In genomic region chr3:79516958-79517357, GRCm38 (mm10) we compare ENCODE assay signal across 26 mouse cellular contexts. TPM values are rescaled to one million over a fixed set of nuclear protein-coding genes. Genes with fewer than 3 reads are reported as not detected.
A peak's percentile ranks its signal among the peaks of the same experiment; 100 is the strongest.
DNase-seq lines count a peak whose midpoint lies in the region; ATAC-seq and TF ChIP-seq lines count a peak whose summit lies in the region.
"Had no signal": no experiment of that assay in that cellular context is flagged by ENCODE, and none has a peak within 500 bp of the region (broad histone marks: within the 10 kb centered on the region; RNA-seq: fewer than 3 reads in every experiment).

No protein-coding gene starts in this region.

- no peak for ATAC-seq in forebrain, embryonic 11.5 days (replicated peaks; ENCODE audit: low FRiP score)
- no peak for ATAC-seq in forebrain, embryonic 12.5 days (ENCODE audit: low FRiP score)
- ATAC-seq in heart, embryonic 13.5 days (ENCODE audit: extremely low read depth, insufficient number of reproducible peaks, low FRiP score, low TSS enrichment), result no peak
- ATAC-seq in heart, embryonic 12.5 days (ENCODE audit: insufficient number of reproducible peaks, low FRiP score), result no peak
- ATAC-seq: forebrain, embryonic 16.5 days; inflammation-experienced regulatory T-cells, adult 6 months; liver, postnatal 0 days had no signal

- H3K27ac ChIP-seq in forebrain, embryonic 11.5 days (ENCODE audit: low read depth, low read length), result no peak overlapping the region
- H3K27ac ChIP-seq in forebrain, embryonic 12.5 days, result no peak overlapping the region
- 0 out of 2 replicates have a peak overlapping the region, but pooled peaks have one; percentile 40 for H3K27ac ChIP-seq in heart, embryonic 13.5 days (replicated peaks)
- H3K27ac ChIP-seq in heart, embryonic 12.5 days (ENCODE audit: poor library complexity, severe bottlenecking), result no peak overlapping the region
- H3K27ac ChIP-seq in kidney, adult 2 months (ENCODE audit: insufficient read depth, low read depth, low read length), result peak overlapping the region; percentile 19; the same call in 1 of the 2 replicates
- H3K27ac ChIP-seq in brown adipose tissue, adult 24 weeks (replicated peaks; ENCODE audit: low read depth, low read length), result peak overlapping the region; percentile 24
- H3K27ac ChIP-seq: embryonic facial prominence, embryonic 12.5 days; hindbrain, embryonic 14.5 days; neural tube, embryonic 12.5 days had no signal

- peak; percentile 29 for DNase-seq in forebrain, embryonic 11.5 days (ENCODE audit: low spot score)
- peak; percentile 57 for DNase-seq in kidney, adult 2 months
- DNase-seq in kidney, postnatal 25 days, result no peak
- no peak for DNase-seq in adrenal gland, postnatal 4 days (ENCODE audit: low spot score in 2 of 2)
- DNase-seq: embryo, embryonic 11 days; gastrocnemius, postnatal 10 days; kidney, adult 11 months; liver, postnatal 0 days; lung, postnatal 36 days; right cerebral cortex, adult 18-20 months; spleen, adult 18-20 months; thymus, adult 18-20 months; thymus, postnatal 25 days had no signal

- H3K27me3 ChIP-seq in forebrain, embryonic 11.5 days (ENCODE audit: control insufficient read depth, insufficient read depth, low read length), result no peaks in the 10 kb centered on the region
- H3K27me3 ChIP-seq in forebrain, embryonic 12.5 days, result no peaks in the 10 kb centered on the region
- no peaks in the 10 kb centered on the region for H3K27me3 ChIP-seq in heart, embryonic 13.5 days (replicated peaks)
- H3K27me3 ChIP-seq in heart, embryonic 12.5 days (replicated peaks), result no peaks in the 10 kb centered on the region
- H3K27me3 ChIP-seq in kidney, adult 2 months (replicated peaks; ENCODE audit: control insufficient read depth, insufficient read depth, low read length), result no peaks in the 10 kb centered on the region
- H3K27me3 ChIP-seq: embryonic facial prominence, embryonic 12.5 days; limb, embryonic 12.5 days; liver, embryonic 12.5 days; midbrain, embryonic 12.5 days; neural tube, embryonic 12.5 days had no signal

- H3K9me3 ChIP-seq in forebrain, embryonic 11.5 days (ENCODE audit: control insufficient read depth, low read length), result no peaks in the 10 kb centered on the region
- no peaks in the 10 kb centered on the region for H3K9me3 ChIP-seq in forebrain, embryonic 12.5 days
- H3K9me3 ChIP-seq in heart, embryonic 13.5 days, result no peaks in the 10 kb centered on the region
- no peaks in the 10 kb centered on the region for H3K9me3 ChIP-seq in heart, embryonic 12.5 days (replicated peaks)
- H3K9me3 ChIP-seq: embryonic facial prominence, embryonic 12.5 days; limb, embryonic 12.5 days; liver, embryonic 12.5 days; midbrain, embryonic 12.5 days; neural tube, embryonic 12.5 days had no signal

- 94% methylated on average over 4 of the region's 4 CpGs for WGBS in forebrain, embryonic 11.5 days
- WGBS in forebrain, embryonic 12.5 days, result 88% methylated on average over 4 of the region's 4 CpGs
- 89% methylated on average over 4 of the region's 4 CpGs for WGBS in heart, embryonic 13.5 days
- WGBS in heart, embryonic 12.5 days, result 91% methylated on average over 4 of the region's 4 CpGs
- 71% methylated on average over 4 of the region's 4 CpGs for WGBS in kidney, adult 2 months

- no peak overlapping the region for H3K4me2 ChIP-seq in forebrain, embryonic 11.5 days (ENCODE audit: low read depth, low read length, severe bottlenecking)
- no peak overlapping the region for H3K4me2 ChIP-seq in forebrain, embryonic 12.5 days
- no peak overlapping the region for H3K4me2 ChIP-seq in heart, embryonic 13.5 days
- H3K4me2 ChIP-seq in heart, embryonic 12.5 days, result no peak overlapping the region
- H3K4me2 ChIP-seq: embryonic facial prominence, embryonic 12.5 days; hindbrain, embryonic 14.5 days; limb, embryonic 12.5 days; midbrain, embryonic 12.5 days; neural tube, embryonic 12.5 days had no signal

- no peak overlapping the region for H3K4me3 ChIP-seq in forebrain, embryonic 11.5 days (ENCODE audit: low read depth, low read length)
- H3K4me3 ChIP-seq in forebrain, embryonic 12.5 days (replicated peaks), result no peak overlapping the region
- H3K4me3 ChIP-seq in heart, embryonic 13.5 days, result no peak overlapping the region
- H3K4me3 ChIP-seq in heart, embryonic 12.5 days, result no peak overlapping the region
- no peak overlapping the region for H3K4me3 ChIP-seq in kidney, adult 2 months (ENCODE audit: insufficient read depth, low read depth, low read length)
- H3K4me3 ChIP-seq in brown adipose tissue, adult 24 weeks (ENCODE audit: insufficient read depth, low read depth, low read length), result no peak overlapping the region
- H3K4me3 ChIP-seq: embryonic facial prominence, embryonic 12.5 days; limb, embryonic 12.5 days; liver, embryonic 12.5 days; midbrain, embryonic 12.5 days; myocyte; neural tube, embryonic 12.5 days had no signal

- TF ChIP-seq POLR2A in kidney, adult 2 months (IDR thresholded peaks at IDR 0.05; ENCODE audit: low read depth, low read length), result no peak

- no peaks in the 10 kb centered on the region for H3K36me3 ChIP-seq in forebrain, embryonic 11.5 days (ENCODE audit: control insufficient read depth, insufficient read depth, low read length)
- H3K36me3 ChIP-seq in forebrain, embryonic 12.5 days (replicated peaks), result no peaks in the 10 kb centered on the region
- peaks cover 3% of the 10 kb centered on the region; the same call in 1 of the 2 replicates for H3K36me3 ChIP-seq in heart, embryonic 13.5 days
- 0 out of 2 replicates have a peak, but pooled peaks cover 2% of the 10 kb centered on the region for H3K36me3 ChIP-seq in heart, embryonic 12.5 days
- H3K36me3 ChIP-seq in kidney, adult 2 months (ENCODE audit: control insufficient read depth, insufficient read depth, low read length), result no peaks in the 10 kb centered on the region; the same call in 1 of the 2 replicates
- H3K36me3 ChIP-seq: limb, embryonic 12.5 days; midbrain, embryonic 12.5 days; neural tube, embryonic 12.5 days had no signal

- TF ChIP-seq CTCF in kidney, adult 2 months (conservative IDR thresholded peaks at IDR 0.05; ENCODE audit: insufficient read depth, insufficient read length, low read depth, low read length), result no peak

- peaks cover 4% of the 10 kb centered on the region; the same call in 1 of the 2 replicates for H3K4me1 ChIP-seq in forebrain, embryonic 11.5 days (replicated peaks; ENCODE audit: control insufficient read depth, insufficient read depth, low read length)
- peaks cover 34% of the 10 kb centered on the region for H3K4me1 ChIP-seq in forebrain, embryonic 12.5 days
- peaks cover 50% of the 10 kb centered on the region for H3K4me1 ChIP-seq in heart, embryonic 13.5 days
- peaks cover 53% of the 10 kb centered on the region for H3K4me1 ChIP-seq in heart, embryonic 12.5 days (replicated peaks)
- H3K4me1 ChIP-seq in kidney, adult 2 months (ENCODE audit: control insufficient read depth, insufficient read depth, low read length), result peaks cover 31% of the 10 kb centered on the region
- peaks cover 15% of the 10 kb centered on the region for H3K4me1 ChIP-seq in brown adipose tissue, adult 24 weeks (ENCODE audit: control insufficient read depth, insufficient read depth, insufficient read length, low read length)

- no peak overlapping the region for H3K9ac ChIP-seq in forebrain, embryonic 11.5 days (ENCODE audit: low read length)
- no peak overlapping the region for H3K9ac ChIP-seq in forebrain, embryonic 12.5 days
- H3K9ac ChIP-seq in heart, embryonic 13.5 days, result no peak overlapping the region
- H3K9ac ChIP-seq in heart, embryonic 12.5 days, result no peak overlapping the region
- H3K9ac ChIP-seq: embryonic facial prominence, embryonic 12.5 days; hindbrain, embryonic 14.5 days; limb, embryonic 12.5 days; liver, postnatal 0 days; midbrain, embryonic 12.5 days; neural tube, embryonic 12.5 days had no signal

RNA-seq across cellular contexts. Expression of gene Fnip2, which starts 50.6 kb away (rescaled TPM):
- polyA plus RNA-seq in forebrain, embryonic 11.5 days (2014; fragmentation: Nextera tagmentation; extraction: Ambion mirVana), result 9.2 and 9.4 TPM in 2 replicates
- polyA plus RNA-seq in forebrain, embryonic 12.5 days (2016; fragmentation: Nextera tagmentation; extraction: Ambion mirVana), result 6.2 and 7.3 TPM in 2 replicates
- 2.2 and 2.5 TPM in 2 replicates for polyA plus RNA-seq in heart, embryonic 13.5 days (2015; fragmentation: Nextera tagmentation; extraction: Ambion mirVana)
- polyA plus RNA-seq in heart, embryonic 12.5 days (2016; fragmentation: Nextera tagmentation; extraction: Ambion mirVana), result 5.3 and 6.3 TPM in 2 replicates
- polyA plus RNA-seq in kidney, adult 2 months (2012; rRNA removed), result 18.9 and 20.0 TPM in 2 replicates
- 2.7 and 4.2 TPM in 2 replicates for polyA plus RNA-seq in brown adipose tissue, adult 24 weeks (2012; ENCODE audit: insufficient read depth, insufficient read length, missing spikeins)
- 10 to 100 TPM; 11.9 to 16.0 TPM for total RNA-seq in adrenal gland, postnatal 4 days (2021)

Comparison
In these comparisons a context has a peak if more than half of its experiments do, and no peak if none do; other contexts are left out.
1. DNase-seq: peak in forebrain, embryonic 11.5 days (single experiment) and kidney, adult 2 months (single experiment); none in kidney, postnatal 25 days (0 of 2) and adrenal gland, postnatal 4 days (0 of 2).
2. H3K27ac ChIP-seq: peak in heart, embryonic 13.5 days (single experiment), kidney, adult 2 months (single experiment) and brown adipose tissue, adult 24 weeks (single experiment); none in forebrain, embryonic 11.5 days (single experiment), forebrain, embryonic 12.5 days (single experiment) and heart, embryonic 12.5 days (single experiment).